Mouse (Mus musculus): Measurements from ENCODE around the gene Prl3b1.

DNA sequence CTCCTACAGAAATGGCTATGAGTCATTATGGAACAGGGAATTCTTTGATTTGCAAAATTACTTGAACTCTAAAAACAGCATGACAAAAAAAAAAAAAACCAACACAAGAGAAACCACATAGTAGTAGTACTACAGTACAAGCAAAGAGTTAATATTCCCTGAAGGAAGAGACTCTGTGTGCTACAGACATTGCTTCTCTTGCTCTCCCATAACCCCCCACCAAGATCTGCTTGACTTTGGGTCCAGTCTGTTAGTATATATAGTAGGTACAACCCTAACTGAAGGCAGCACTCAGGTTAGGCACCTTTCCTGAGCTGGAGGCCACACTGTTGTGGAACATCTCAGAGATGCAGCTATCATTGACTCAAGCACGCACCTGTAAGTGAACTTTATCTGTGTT, 45.3 kb upstream of the Prl3b1 start, which contains the start of gene Prl3c1:
- TF ChIP-seq CTCF (IDR thresholded peaks at IDR 0.05; ENCODE audit: borderline replicate concordance, insufficient read depth, low read depth, low read length) (no peak), POLR2A (IDR thresholded peaks at IDR 0.05; ENCODE audit: borderline replicate concordance, insufficient read depth, low read length) (no peak)

All from cerebellum, adult 2 months (tissue).